Mouse (Mus musculus) CH12.LX (cell line): ENCODE data around the gene Cyp3a41b. TPM values are rescaled to one million over a fixed set of nuclear protein-coding genes. Genes with fewer than 3 reads are reported as not detected.
"Not testable (repeated sequence)": the region's sequence is repeated elsewhere in the genome, so short reads cannot be mapped to it uniquely, and the experiment has no call there.

Source experiments
- DNase-seq: peaks from one replicate; pipeline ENCODE4 v3.0.0-alpha.2; 2013; ENCODE audit errors: extremely low read depth
- H3K27ac ChIP-seq: 2 replicates; pipeline ENCODE4 v1.5.1; 2012; ENCODE audit warnings: low read depth, mild to moderate bottlenecking, control low read depth, moderate library complexity; ENCODE audit not compliant: insufficient read depth
- H3K27me3 ChIP-seq: replicated peaks from 2 replicates; pipeline ENCODE3; 2012; ENCODE audit warnings: inconsistent platforms
- H3K36me3 ChIP-seq, 2 experiments: replicated peaks in 1 of 2; 2 replicates each; pipeline versions ENCODE3 to v1.6.1; 2012; ENCODE audit warnings: inconsistent platforms in 1 of 2, low read length in 1 of 2, mild to moderate bottlenecking in 1 of 2, mixed read lengths in 1 of 2, moderate library complexity in 1 of 2; ENCODE audit not compliant: control insufficient read depth in 1 of 2, insufficient read depth in 1 of 2
- H3K4me1 ChIP-seq, 2 experiments: 2 replicates each; pipeline ENCODE4 v1.6.1; 2012; ENCODE audit warnings: inconsistent platforms in 1 of 2, moderate library complexity in 1 of 2; ENCODE audit not compliant: insufficient read depth in 2 of 2, control insufficient read depth in 1 of 2
- H3K4me2 ChIP-seq: 2 replicates; pipeline ENCODE4 v1.6.1; 2012; ENCODE audit warnings: low read depth, mild to moderate bottlenecking, control low read depth; ENCODE audit not compliant: poor library complexity, insufficient read depth, severe bottlenecking
- H3K4me3 ChIP-seq, 3 experiments: fragments of 150-350 bp in 1 of 3; sonication (generic) in 1 of 3; replicated peaks in 1 of 3; 2 replicates each; pipeline versions ENCODE3 to v1.5.1; 2011 to 2012; ENCODE audit warnings: low read depth in 2 of 3, low read length in 2 of 3, mild to moderate bottlenecking in 2 of 3, moderate library complexity in 2 of 3, control low read depth in 1 of 3, improper control_type of control experiment in 1 of 3, inconsistent platforms in 1 of 3, mixed read lengths in 1 of 3; ENCODE audit not compliant: poor library complexity in 1 of 3
- H3K79me2 ChIP-seq: replicated peaks from 2 replicates; pipeline ENCODE4 v1.6.1; 2012; ENCODE audit warnings: mild to moderate bottlenecking, moderate library complexity; ENCODE audit not compliant: control insufficient read depth, poor library complexity, insufficient read depth, severe bottlenecking; ENCODE audit errors: extremely low read depth
- H3K9ac ChIP-seq: 2 replicates; pipeline ENCODE4 v1.6.1; 2012; ENCODE audit warnings: low read depth, mild to moderate bottlenecking, control low read depth, moderate library complexity; ENCODE audit not compliant: insufficient read depth
- H3K9me3 ChIP-seq: replicated peaks from 2 replicates; pipeline ENCODE3; 2012; ENCODE audit warnings: low read length, inconsistent platforms, mixed read lengths
- dilution Hi-C: fragments of 300-500 bp; cut with MboI; formaldehyde crosslinking; loops from 2 replicates; pipeline ENCODE4 v1.14.3; 2020; ENCODE audit warnings: low sequenced_read_pairs; ENCODE audit not compliant: extremely low pct_unique_long_range_greater_than_20kb, extremely low pct_ligation_motif_present
- in situ Hi-C: fragments of 300-500 bp; cut with MboI; formaldehyde crosslinking; loops from 3 replicates; pipeline ENCODE4 v1.14.3; 2019; ENCODE audit warnings: low sequenced_read_pairs, low pct_ligation_motif_present, low pct_unique_long_range_greater_than_20kb, mixed read lengths
- polyA plus RNA-seq: library from polyadenylated mRNA; unstranded; fragments of >175 nt; gene quantifications from 2 replicates; pipeline ENCODE4 v1.2.1, GENCODE M21; 2012; ENCODE audit warnings: low read depth; ENCODE audit not compliant: insufficient read length
- total RNA-seq, 2 experiments: library from RNA; depleted of rRNA; stranded (reverse); fragments of 300-350 nt in 1 of 2; fragments of >200 nt in 1 of 2; gene quantifications; 2 replicates each; pipeline ENCODE4 v1.2.3; 2012 to 2014

The Cyp3a41b gene
- total and polyA plus RNA-seq, 3 experiments = not detected

- H3K4me1 ChIP-seq, H3K36me3 ChIP-seq, dilution Hi-C loops, H3K4me3 ChIP-seq, in situ Hi-C loops, H3K79me2 ChIP-seq, H3K9me3 ChIP-seq, H3K4me2 ChIP-seq, H3K27me3 ChIP-seq, H3K27ac ChIP-seq, DNase-seq, H3K9ac ChIP-seq: not testable (repeated sequence)
These were observed 12.6 kb downstream of the Cyp3a41b start for GRCm38 (mm10) chr5:145571922-145572321.

Other genes with a start within 250 kb of the Cyp3a41b start
- gene Cyp3a57, start 239.5 kb downstream of the Cyp3a41b start, total RNA-seq (2012; rRNA removed) = not detected in 2 replicates
- not detected in 2 replicates for gene Cyp3a57, start 239.5 kb downstream of the Cyp3a41b start, total RNA-seq (2014; rRNA removed)
- not detected in 2 replicates for gene Cyp3a57, start 239.5 kb downstream of the Cyp3a41b start, polyA plus RNA-seq
- not detected in 2 replicates for gene Cyp3a16, start 115.0 kb downstream of the Cyp3a41b start, total RNA-seq (2012; rRNA removed)
- not detected in 2 replicates for gene Cyp3a16, start 115.0 kb downstream of the Cyp3a41b start, total RNA-seq (2014; rRNA removed)
- gene Cyp3a16, start 115.0 kb downstream of the Cyp3a41b start, polyA plus RNA-seq = not detected in 2 replicates
- gene Cyp3a41a, start 135.4 kb upstream of the Cyp3a41b start, total RNA-seq (2012; rRNA removed) = not detected in 2 replicates
- gene Cyp3a41a, start 135.4 kb upstream of the Cyp3a41b start, total RNA-seq (2014; rRNA removed) = not detected in 2 replicates
- gene Cyp3a41a, start 135.4 kb upstream of the Cyp3a41b start, polyA plus RNA-seq = not detected in 2 replicates
- gene Cyp3a44, start 221.1 kb upstream of the Cyp3a41b start, total RNA-seq (2012; rRNA removed) = not detected in 2 replicates
- not detected in 2 replicates for gene Cyp3a44, start 221.1 kb upstream of the Cyp3a41b start, total RNA-seq (2014; rRNA removed)
- gene Cyp3a44, start 221.1 kb upstream of the Cyp3a41b start, polyA plus RNA-seq = not detected in 2 replicates